Mouse (Mus musculus) lung, postnatal 0 days (tissue): Measurements from ENCODE around the gene Slc7a4. TPM values are rescaled to one million over a fixed set of nuclear protein-coding genes. Genes with fewer than 3 reads are reported as not detected.
A peak's percentile ranks its signal among the peaks of the same experiment; 100 is the strongest.

Experiments
- ATAC-seq: fragments of 200-750 bp; cut with Nextera tagmentation; 2 replicates; pipeline ENCODE4 v1.8.0; 2017; ENCODE audit warnings: moderate library complexity
- DNase-seq: peaks from one replicate; pipeline ENCODE4 v3.0.0-alpha.2; 2016; ENCODE audit warnings: low spot score
- H3K27ac ChIP-seq: fragments of 300-500 bp; sonication (generic); 2 replicates; pipeline ENCODE4 v1.5.1; 2014; ENCODE audit warnings: antibody characterized with exemption, mild to moderate bottlenecking, low read length, mixed read lengths
- H3K27me3 ChIP-seq: fragments of 300-500 bp; sonication (generic); replicated peaks from 2 replicates; pipeline ENCODE4 v1.6.1; 2014; ENCODE audit warnings: low read length, mixed read lengths; ENCODE audit not compliant: insufficient read depth
- H3K36me3 ChIP-seq: fragments of 300-500 bp; sonication (generic); 2 replicates; pipeline ENCODE4 v1.6.1; 2014; ENCODE audit warnings: low read length, mixed read lengths; ENCODE audit not compliant: insufficient read depth
- H3K4me1 ChIP-seq: fragments of 300-500 bp; sonication (generic); 2 replicates; pipeline ENCODE4 v1.6.1; 2014; ENCODE audit warnings: antibody characterized with exemption, low read depth, low read length, mixed read lengths; ENCODE audit not compliant: insufficient read depth
- H3K4me2 ChIP-seq: fragments of 300-500 bp; sonication (generic); replicated peaks from 2 replicates; pipeline ENCODE4 v1.6.1; 2014; ENCODE audit warnings: low read depth, mild to moderate bottlenecking, low read length, moderate library complexity, mixed read lengths
- H3K4me3 ChIP-seq: fragments of 300-500 bp; sonication (generic); 2 replicates; pipeline ENCODE4 v1.5.1; 2014; ENCODE audit warnings: low read depth, low read length
- H3K9ac ChIP-seq: fragments of 300-500 bp; sonication (generic); replicated peaks from 2 replicates; pipeline ENCODE4 v1.6.1; 2014; ENCODE audit warnings: low read depth, mild to moderate bottlenecking
- H3K9me3 ChIP-seq: fragments of 300-500 bp; sonication (generic); 2 replicates; pipeline ENCODE4 v1.6.1; 2016; ENCODE audit warnings: low read length, mixed read lengths
- CTCF ChIP-seq: IDR thresholded peaks from 2 replicates; pipeline ENCODE4 v1.5.1; 2016; ENCODE audit warnings: antibody characterized with exemption, mild to moderate bottlenecking
- EP300 ChIP-seq: IDR thresholded peaks from 2 replicates; pipeline ENCODE4 v1.6.1; 2016; ENCODE audit warnings: antibody characterized with exemption, mild to moderate bottlenecking, control low read depth
- WGBS: fragments of 180-500 bp; shearing (Covaris S2); extraction: QIAGEN DNeasy Blood & Tissue Kit; methylation state at CpG from one replicate; pipeline ENCODE4 v1.1.7; 2014; 5-methylcytosine and 5-hydroxymethylcytosine counted together
- polyA plus RNA-seq: library from polyadenylated mRNA; unstranded; fragments of >200 nt; fragmentation: Nextera tagmentation; extraction: Ambion mirVana; gene quantifications from 2 replicates; pipeline ENCODE4 v1.2.1, GENCODE M21; 2015

Slc7a4 gene
- polyA plus RNA-seq, 1 experiment from 2014 or later = 14.5 TPM

- Histone ChIP-seq H3K9ac (peak overlapping the region; percentile 77), H3K27ac (peak overlapping the region; percentile 98), H3K9me3 (no peaks in the 10 kb centered on the region), H3K4me2 (peak overlapping the region; percentile 88), H3K27me3 (no peaks in the 10 kb centered on the region), H3K4me3 (peak overlapping the region; percentile 66), H3K36me3 (peaks cover 26% of the 10 kb centered on the region), H3K4me1 (peaks cover 10% of the 10 kb centered on the region; the same call in 1 of the 2 replicates)
- TF ChIP-seq CTCF = no peak
- TF ChIP-seq EP300 = no peak
- 11% methylated on average over 17 of the region's 17 CpGs for WGBS
- ATAC-seq (no peak), DNase-seq (peak; percentile 21)
These were observed 52.9 kb downstream of the Slc7a4 start for GRCm38 (mm10) chr16:17529981-17530586.

DNA sequence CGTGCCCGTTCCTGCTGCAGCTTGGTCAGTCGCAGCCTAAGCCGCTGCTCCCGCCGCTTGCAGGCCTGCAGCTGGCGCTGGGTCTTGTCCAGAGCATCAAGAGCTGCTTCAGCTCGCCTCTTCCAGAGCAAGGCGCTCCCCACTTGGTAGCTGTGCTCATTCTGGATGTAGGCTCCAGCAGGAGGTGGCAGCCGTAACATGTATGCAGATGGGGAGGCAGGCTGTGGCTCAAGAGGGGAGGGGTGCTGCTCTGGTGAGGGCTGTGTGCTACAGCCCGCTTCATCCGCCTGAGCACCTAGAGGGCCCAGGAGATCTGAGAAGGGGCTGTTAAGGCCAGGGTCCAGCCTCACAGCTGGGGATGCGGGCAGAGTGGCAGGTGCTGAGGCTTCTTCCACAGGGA is 54.7 kb downstream of the Slc7a4 start:
- Histone ChIP-seq H3K27me3 (no peaks in the 10 kb centered on the region), H3K9ac (no peak overlapping the region), H3K36me3 (peaks cover 39% of the 10 kb centered on the region), H3K4me1 (peaks cover 10% of the 10 kb centered on the region; the same call in 1 of the 2 replicates), H3K9me3 (no peaks in the 10 kb centered on the region), H3K4me2 (no peak overlapping the region), H3K27ac (no peak overlapping the region), H3K4me3 (no peak overlapping the region)
- ATAC-seq (no peak), DNase-seq (no peak)
- 89% methylated on average over 13 of the region's 13 CpGs for WGBS
- TF ChIP-seq EP300 (no peak), CTCF (no peak)

DNA sequence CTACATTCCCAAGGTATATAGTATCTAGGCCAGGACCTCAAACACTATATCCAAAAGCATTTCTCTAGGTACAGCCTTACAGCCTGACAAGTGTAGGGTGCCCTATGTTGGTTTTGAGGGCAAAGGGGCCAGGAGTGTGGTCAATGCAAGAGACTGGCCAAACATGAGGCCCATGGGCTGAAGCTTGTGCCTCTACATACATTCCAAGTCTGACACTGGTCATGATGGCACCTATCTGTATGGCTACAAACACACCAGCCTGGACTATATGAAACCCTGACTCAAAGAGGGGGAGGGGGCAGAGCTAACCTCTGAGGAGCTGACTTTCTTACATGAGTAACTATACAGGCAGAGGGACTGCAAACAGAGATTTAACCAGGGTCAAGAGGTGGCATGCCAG is 55.4 kb downstream of the Slc7a4 start:
- ATAC-seq (no peak), DNase-seq (no peak)
- Histone ChIP-seq H3K4me2 (no peak overlapping the region), H3K9ac (no peak overlapping the region), H3K4me1 (peaks cover 10% of the 10 kb centered on the region; the same call in 1 of the 2 replicates), H3K9me3 (no peaks in the 10 kb centered on the region), H3K36me3 (peaks cover 42% of the 10 kb centered on the region), H3K4me3 (no peak overlapping the region), H3K27ac (no peak overlapping the region), H3K27me3 (no peaks in the 10 kb centered on the region)
- TF ChIP-seq EP300 (no peak), CTCF (no peak)

DNA sequence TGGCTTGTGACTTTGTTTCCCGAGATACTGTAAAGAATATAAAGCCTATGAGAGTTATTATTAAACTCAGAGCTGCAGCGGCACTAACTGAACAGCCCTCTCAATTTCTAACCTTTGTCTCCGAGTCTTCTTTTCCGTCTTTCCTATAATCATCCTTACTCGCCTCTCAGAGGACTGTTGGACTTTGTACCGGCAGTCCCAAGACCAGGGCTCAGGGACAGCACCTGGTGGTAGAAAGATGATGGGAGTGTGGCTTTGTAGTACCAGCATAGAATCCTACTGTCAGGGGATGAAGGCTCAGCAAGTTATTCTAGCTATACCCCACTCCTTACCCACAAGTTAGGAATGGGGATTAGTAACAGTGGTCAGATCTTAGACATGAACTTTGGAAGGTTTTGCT is 56.8 kb downstream of the Slc7a4 start:
- DNase-seq (no peak), ATAC-seq (no peak)
- TF ChIP-seq EP300 (no peak), CTCF (no peak)
- Histone ChIP-seq H3K9me3 (no peaks in the 10 kb centered on the region), H3K4me1 (peaks cover 6% of the 10 kb centered on the region; the same call in 1 of the 2 replicates), H3K36me3 (peaks cover 54% of the 10 kb centered on the region), H3K27ac (no peak overlapping the region), H3K4me3 (no peak overlapping the region), H3K9ac (no peak overlapping the region), H3K4me2 (no peak overlapping the region), H3K27me3 (no peaks in the 10 kb centered on the region)
- 94% methylated on average over 6 of the region's 6 CpGs for WGBS

- WGBS = 84% methylated on average over 3 of the region's 3 CpGs
- Histone ChIP-seq H3K27me3 (no peaks in the 10 kb centered on the region), H3K9ac (no peak overlapping the region), H3K9me3 (no peaks in the 10 kb centered on the region), H3K4me3 (no peak overlapping the region), H3K27ac (no peak overlapping the region), H3K4me1 (peaks cover 6% of the 10 kb centered on the region; the same call in 1 of the 2 replicates), H3K36me3 (peaks cover 56% of the 10 kb centered on the region), H3K4me2 (no peak overlapping the region)
- ATAC-seq (no peak), DNase-seq (no peak)
- TF ChIP-seq EP300 (no peak), CTCF (no peak)
These were observed 57.5 kb downstream of the Slc7a4 start for GRCm38 (mm10) chr16:17525524-17525923.

DNA sequence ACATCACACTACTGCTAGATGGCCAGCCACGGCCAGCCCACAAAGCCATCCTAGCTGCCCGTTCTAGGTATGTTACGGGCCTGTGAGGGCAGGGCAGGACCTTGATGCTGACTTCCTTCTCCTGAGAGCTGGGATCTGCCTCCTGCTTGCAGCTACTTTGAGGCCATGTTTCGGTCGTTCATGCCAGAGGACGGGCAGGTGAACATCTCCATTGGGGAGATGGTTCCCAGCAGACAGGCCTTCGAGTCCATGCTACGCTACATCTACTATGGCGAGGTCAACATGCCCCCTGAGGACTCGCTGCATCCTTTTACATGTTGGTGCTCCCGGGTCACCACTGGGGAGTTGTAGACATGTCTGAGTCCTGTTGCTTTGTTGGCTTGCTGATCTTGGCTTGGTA is 58.9 kb downstream of the Slc7a4 start:
- Histone ChIP-seq H3K4me1 (no peaks in the 10 kb centered on the region), H3K9me3 (no peaks in the 10 kb centered on the region), H3K4me3 (no peak overlapping the region), H3K27ac (no peak overlapping the region), H3K36me3 (peaks cover 63% of the 10 kb centered on the region), H3K4me2 (no peak overlapping the region), H3K27me3 (no peaks in the 10 kb centered on the region), H3K9ac (no peak overlapping the region)
- 95% methylated on average over 11 of the region's 11 CpGs for WGBS
- DNase-seq = no peak
- ATAC-seq = no peak
- TF ChIP-seq EP300 (no peak), CTCF (no peak)

Other genes with a start within 250 kb of the Slc7a4 start
- 11.5 and 13.4 TPM in 2 replicates for gene Snap29, start 177.2 kb downstream of the Slc7a4 start, polyA plus RNA-seq
- 14.2 and 17.1 TPM in 2 replicates for gene Pi4ka, start 176.9 kb downstream of the Slc7a4 start, polyA plus RNA-seq
- 33.1 and 39.6 TPM in 2 replicates for gene Crkl, start 131.2 kb downstream of the Slc7a4 start, polyA plus RNA-seq
- 2.8 and 3.5 TPM in 2 replicates for gene Aifm3, start 93.6 kb downstream of the Slc7a4 start, polyA plus RNA-seq
- 63.3 and 64.7 TPM in 2 replicates for gene Lztr1, start 74.5 kb downstream of the Slc7a4 start, polyA plus RNA-seq
- 49.5 and 53.4 TPM in 2 replicates for gene Thap7, start 52.1 kb downstream of the Slc7a4 start, polyA plus RNA-seq
- gene Lrrc74b, start 22.0 kb downstream of the Slc7a4 start, polyA plus RNA-seq = 5.3 and 7.7 TPM in 2 replicates
- 3.3 and 3.6 TPM in 2 replicates for gene P2rx6, start 21.3 kb downstream of the Slc7a4 start, polyA plus RNA-seq
- 7.9 and 8.8 TPM in 2 replicates for gene Smpd4, start 36.1 kb upstream of the Slc7a4 start, polyA plus RNA-seq
- 10.4 and 13.0 TPM in 2 replicates for gene Ccdc74a, start 63.3 kb upstream of the Slc7a4 start, polyA plus RNA-seq
- 23.0 and 24.0 TPM in 2 replicates for gene Med15, start 149.7 kb upstream of the Slc7a4 start, polyA plus RNA-seq
- gene Klhl22, start 176.4 kb upstream of the Slc7a4 start, polyA plus RNA-seq = 25.4 and 29.8 TPM in 2 replicates
- 18.5 and 20.4 TPM in 2 replicates for gene Scarf2, start 214.1 kb upstream of the Slc7a4 start, polyA plus RNA-seq
- gene B830017H08Rik, start 249.9 kb upstream of the Slc7a4 start, polyA plus RNA-seq = not detected in 2 replicates